Mouse (Mus musculus): Measurements from ENCODE around the gene Hbb-bh2.

- TF ChIP-seq EP300 (IDR thresholded peaks at IDR 0.05; ENCODE audit: low read depth) (peak; percentile 52), CTCF (IDR thresholded peaks at IDR 0.05; ENCODE audit: low read depth) (no peak)
Measured at GRCm38 (mm10) chr7:103810296-103810695, 30.0 kb downstream of the Hbb-bh2 start.
